Mouse (Mus musculus) kidney, embryonic 14.5 days (tissue): ENCODE measurements at regions not wholly inside any gene's neighbourhood (a gene's known extent, or its start where the extent isn't known, plus 50 kb on each side); places are given as distances from the start of the nearest gene placed in this dataset.
A peak's percentile ranks its signal among the peaks of the same experiment; 100 is the strongest.

Source experiments
- ATAC-seq: fragments of 200-750 bp; cut with Nextera tagmentation; 2 replicates; pipeline ENCODE4 v1.8.0; 2017; ENCODE audit warnings: moderate number of reproducible peaks, mild to moderate bottlenecking, moderate TSS enrichment, moderate library complexity; ENCODE audit not compliant: low FRiP score, low TSS enrichment
- H3K27ac ChIP-seq: fragments of 300-500 bp; sonication (generic); 2 replicates; pipeline ENCODE4 v1.5.1; 2014; ENCODE audit warnings: low read depth, mild to moderate bottlenecking, low read length, moderate library complexity, mixed read lengths
- H3K27me3 ChIP-seq: fragments of 300-500 bp; sonication (generic); 2 replicates; pipeline ENCODE4 v1.6.1; 2014; ENCODE audit warnings: mild to moderate bottlenecking, low read length; ENCODE audit not compliant: control insufficient read depth, insufficient read depth
- H3K36me3 ChIP-seq: fragments of 300-500 bp; sonication (generic); 2 replicates; pipeline ENCODE4 v1.6.1; 2014; ENCODE audit warnings: low read length, mixed read lengths; ENCODE audit not compliant: control insufficient read depth, insufficient read depth
- H3K4me1 ChIP-seq: fragments of 300-500 bp; sonication (generic); 2 replicates; pipeline ENCODE4 v1.6.1; 2014; ENCODE audit warnings: low read length, mixed read lengths; ENCODE audit not compliant: control insufficient read depth, insufficient read depth
- H3K4me2 ChIP-seq: fragments of 300-500 bp; sonication (generic); replicated peaks from 2 replicates; pipeline ENCODE4 v1.6.1; 2014; ENCODE audit warnings: low read depth, mild to moderate bottlenecking, low read length
- H3K4me3 ChIP-seq: fragments of 300-500 bp; sonication (generic); 2 replicates; pipeline ENCODE4 v1.5.1; 2014; ENCODE audit warnings: mild to moderate bottlenecking, low read length
- H3K9ac ChIP-seq: fragments of 300-500 bp; sonication (generic); 2 replicates; pipeline ENCODE4 v1.6.1; 2014; ENCODE audit warnings: low read depth, mild to moderate bottlenecking, low read length, moderate library complexity
- H3K9me3 ChIP-seq: fragments of 300-500 bp; sonication (generic); 2 replicates; pipeline ENCODE4 v1.6.1; 2016; ENCODE audit warnings: low read length; ENCODE audit not compliant: control insufficient read depth
- WGBS: fragments of 180-500 bp; shearing (Covaris S2); extraction: QIAGEN DNeasy Blood & Tissue Kit; methylation state at CpG from one replicate; pipeline ENCODE4 v1.1.7; 2014; 5-methylcytosine and 5-hydroxymethylcytosine counted together

- H3K9ac ChIP-seq = no peak overlapping the region
Observed at GRCm38 (mm10) chr17:68961160-68961559, 114.3 kb upstream of the Epb41l3 start.

GRCm38 (mm10) chr17:68975606-68976005 is 99.9 kb upstream of the Epb41l3 start:
- H3K36me3 ChIP-seq = no peaks in the 10 kb centered on the region
- 44% methylated on average over 13 of the region's 13 CpGs for WGBS
- no peaks in the 10 kb centered on the region for H3K9me3 ChIP-seq
- no peak for ATAC-seq
- H3K27me3 ChIP-seq = no peaks in the 10 kb centered on the region
- H3K4me1 ChIP-seq = no peaks in the 10 kb centered on the region
- H3K27ac ChIP-seq = no peak overlapping the region
- H3K4me3 ChIP-seq = no peak overlapping the region
- H3K9ac ChIP-seq = no peak overlapping the region
- no peak overlapping the region for H3K4me2 ChIP-seq

More at GRCm38 (mm10) chr17:68961160-68961559, 114.3 kb upstream of the Epb41l3 start:
- Histone ChIP-seq H3K36me3 (no peaks in the 10 kb centered on the region), H3K4me1 (no peaks in the 10 kb centered on the region), H3K9me3 (no peaks in the 10 kb centered on the region), H3K27ac (no peak overlapping the region), H3K4me2 (no peak overlapping the region), H3K27me3 (no peaks in the 10 kb centered on the region), H3K4me3 (no peak overlapping the region)
- no peak for ATAC-seq
- 67% methylated on average over 2 of the region's 2 CpGs for WGBS

GRCm38 (mm10) chr17:68978151-68978550 is 97.3 kb upstream of the Epb41l3 start:
- 86% methylated on average over 9 of the region's 9 CpGs for WGBS
- Histone ChIP-seq H3K36me3 (no peaks in the 10 kb centered on the region), H3K9ac (no peak overlapping the region), H3K4me3 (no peak overlapping the region), H3K4me1 (no peaks in the 10 kb centered on the region), H3K4me2 (no peak overlapping the region), H3K27ac (no peak overlapping the region), H3K27me3 (no peaks in the 10 kb centered on the region), H3K9me3 (no peaks in the 10 kb centered on the region)
- ATAC-seq = no peak

- H3K27me3 ChIP-seq = no peaks in the 10 kb centered on the region
- H3K4me2 ChIP-seq = no peak overlapping the region
- no peak overlapping the region for H3K9ac ChIP-seq
- no peaks in the 10 kb centered on the region for H3K9me3 ChIP-seq
- H3K4me3 ChIP-seq = no peak overlapping the region
- no peak overlapping the region for H3K27ac ChIP-seq
- no peak for ATAC-seq
- H3K4me1 ChIP-seq = no peaks in the 10 kb centered on the region
- 63% methylated on average over 11 of the region's 11 CpGs for WGBS
- no peaks in the 10 kb centered on the region for H3K36me3 ChIP-seq
Observed at GRCm38 (mm10) chr17:68981120-68981519, 94.4 kb upstream of the Epb41l3 start.

GRCm38 (mm10) chr17:68982094-68982493 is 93.4 kb upstream of the Epb41l3 start:
- H3K4me1 ChIP-seq = no peaks in the 10 kb centered on the region
- no peak for ATAC-seq
- H3K36me3 ChIP-seq = no peaks in the 10 kb centered on the region
- H3K9me3 ChIP-seq = no peaks in the 10 kb centered on the region
- no peaks in the 10 kb centered on the region for H3K27me3 ChIP-seq
- H3K9ac ChIP-seq = no peak overlapping the region
- H3K4me2 ChIP-seq = no peak overlapping the region
- no peak overlapping the region for H3K27ac ChIP-seq
- H3K4me3 ChIP-seq = no peak overlapping the region
- 88% methylated on average over 6 of the region's 6 CpGs for WGBS

GRCm38 (mm10) chr17:68999913-69000312 is 75.6 kb upstream of the Epb41l3 start:
- no peak overlapping the region for H3K9ac ChIP-seq
- H3K9me3 ChIP-seq = no peaks in the 10 kb centered on the region
- H3K4me2 ChIP-seq = no peak overlapping the region
- no peaks in the 10 kb centered on the region for H3K27me3 ChIP-seq
- H3K36me3 ChIP-seq = no peaks in the 10 kb centered on the region
- no peak for ATAC-seq
- H3K27ac ChIP-seq = no peak overlapping the region
- no peak overlapping the region for H3K4me3 ChIP-seq
- no peaks in the 10 kb centered on the region for H3K4me1 ChIP-seq
- WGBS = 97% methylated on average over 3 of the region's 3 CpGs

- Histone ChIP-seq H3K4me2 (no peak overlapping the region), H3K4me1 (no peaks in the 10 kb centered on the region), H3K9me3 (no peaks in the 10 kb centered on the region), H3K27me3 (no peaks in the 10 kb centered on the region), H3K9ac (no peak overlapping the region), H3K27ac (no peak overlapping the region), H3K4me3 (no peak overlapping the region), H3K36me3 (no peaks in the 10 kb centered on the region)
- WGBS = 54% methylated on average over 7 of the region's 7 CpGs
- no peak for ATAC-seq
Observed at GRCm38 (mm10) chr17:69004051-69004450, 71.4 kb upstream of the Epb41l3 start.

GRCm38 (mm10) chr17:69006272-69006671 is 69.2 kb upstream of the Epb41l3 start:
- H3K9me3 ChIP-seq = no peaks in the 10 kb centered on the region
- no peaks in the 10 kb centered on the region for H3K36me3 ChIP-seq
- H3K4me1 ChIP-seq = no peaks in the 10 kb centered on the region
- no peak overlapping the region for H3K9ac ChIP-seq
- H3K27me3 ChIP-seq = no peaks in the 10 kb centered on the region
- WGBS = 35% methylated on average over 9 of the region's 9 CpGs
- no peak overlapping the region for H3K4me3 ChIP-seq
- H3K4me2 ChIP-seq = no peak overlapping the region
- peak; percentile 55; the same call in 1 of the 2 replicates for ATAC-seq
- H3K27ac ChIP-seq = no peak overlapping the region
